Comparison of ENCODE assay signal across 14 mouse cellular contexts in genomic region chr19:41994023-41994422, GRCm38 (mm10). TPM values are rescaled to one million over a fixed set of nuclear protein-coding genes. Genes with fewer than 3 reads are reported as not detected.
A peak's percentile ranks its signal among the peaks of the same experiment; 100 is the strongest.
DNase-seq lines count a peak whose midpoint lies in the region; ATAC-seq and TF ChIP-seq lines count a peak whose summit lies in the region.
"Had no signal": no experiment of that assay in that cellular context is flagged by ENCODE, and none has a peak within 500 bp of the region (broad histone marks: within the 10 kb centered on the region; RNA-seq: fewer than 3 reads in every experiment).

No protein-coding gene starts in this region.

- no peak for DNase-seq in kidney, adult 2 months
- DNase-seq in lung, postnatal 36 days = peak; percentile 46
- DNase-seq in lung, postnatal 10 days = no peak
- no peak for DNase-seq in spleen, postnatal 14 days (ENCODE audit: low spot score in 2 of 2)
- no peak for DNase-seq in cerebellum, adult 11 months
- DNase-seq: cerebellum, adult 9-11 months; thymus, postnatal 14 days had no signal

- H3K27ac ChIP-seq in kidney, embryonic 14.5 days (ENCODE audit: low read depth, low read length) = peak overlapping the region; percentile 62; the same call in 1 of the 2 replicates
- no peak overlapping the region for H3K27ac ChIP-seq in kidney, adult 2 months (ENCODE audit: insufficient read depth, low read depth, low read length)
- H3K27ac ChIP-seq in embryonic fibroblast, embryonic 13.5 days (ENCODE audit: insufficient read depth, low read length) = 0 out of 2 replicates have a peak overlapping the region, but pooled peaks have one; percentile 16
- H3K27ac ChIP-seq: forebrain, embryonic 12.5 days; liver, embryonic 14.5 days had no signal

- 72% methylated on average over 7 of the region's 7 CpGs for WGBS in kidney, embryonic 14.5 days
- WGBS in kidney, adult 2 months = 64% methylated on average over 7 of the region's 7 CpGs

- H3K36me3 ChIP-seq in kidney, embryonic 14.5 days (ENCODE audit: control insufficient read depth, insufficient read depth, low read length) = no peaks in the 10 kb centered on the region
- H3K36me3 ChIP-seq in kidney, adult 2 months (ENCODE audit: control insufficient read depth, insufficient read depth, low read length) = no peaks in the 10 kb centered on the region
- H3K36me3 ChIP-seq: forebrain, embryonic 12.5 days had no signal

- H3K4me3 ChIP-seq in kidney, embryonic 14.5 days (ENCODE audit: low read length) = no peak overlapping the region
- no peak overlapping the region for H3K4me3 ChIP-seq in kidney, adult 2 months (ENCODE audit: insufficient read depth, low read depth, low read length)
- H3K4me3 ChIP-seq in embryonic fibroblast, embryonic 13.5 days (ENCODE audit: insufficient read depth, low read length) = no peak overlapping the region
- H3K4me3 ChIP-seq: forebrain, embryonic 12.5 days had no signal

- H3K4me1 ChIP-seq in kidney, embryonic 14.5 days (ENCODE audit: control insufficient read depth, insufficient read depth, low read length) = peaks cover 57% of the 10 kb centered on the region
- peaks cover 23% of the 10 kb centered on the region for H3K4me1 ChIP-seq in kidney, adult 2 months (ENCODE audit: control insufficient read depth, insufficient read depth, low read length)
- H3K4me1 ChIP-seq in embryonic fibroblast, embryonic 13.5 days (ENCODE audit: control insufficient read depth, insufficient read depth, low read length) = peaks cover 29% of the 10 kb centered on the region

- no peak overlapping the region for H3K9ac ChIP-seq in kidney, embryonic 14.5 days (ENCODE audit: low read depth, low read length)
- H3K9ac ChIP-seq: forebrain, embryonic 12.5 days; liver, embryonic 14.5 days had no signal

- H3K27me3 ChIP-seq in kidney, embryonic 14.5 days (ENCODE audit: control insufficient read depth, insufficient read depth, low read length) = no peaks in the 10 kb centered on the region
- no peaks in the 10 kb centered on the region for H3K27me3 ChIP-seq in kidney, adult 2 months (replicated peaks; ENCODE audit: control insufficient read depth, insufficient read depth, low read length)
- H3K27me3 ChIP-seq: forebrain, embryonic 12.5 days had no signal

- H3K4me2 ChIP-seq in kidney, embryonic 14.5 days (replicated peaks; ENCODE audit: low read depth, low read length) = no peak overlapping the region
- H3K4me2 ChIP-seq: forebrain, embryonic 12.5 days had no signal

- TF ChIP-seq POLR2A in kidney, adult 2 months (IDR thresholded peaks at IDR 0.05; ENCODE audit: low read depth, low read length) = no peak
- no peak for TF ChIP-seq POLR2A in embryonic fibroblast, embryonic 13.5 days (IDR thresholded peaks at IDR 0.05; ENCODE audit: low read depth, low read length)

- ATAC-seq in kidney, embryonic 14.5 days (ENCODE audit: low FRiP score, low TSS enrichment) = no peak
- ATAC-seq: midbrain, embryonic 16.5 days had no signal

- no peak for TF ChIP-seq CTCF in kidney, adult 2 months (conservative IDR thresholded peaks at IDR 0.05; ENCODE audit: insufficient read depth, insufficient read length, low read depth, low read length)
- TF ChIP-seq CTCF in embryonic fibroblast, embryonic 13.5 days (IDR thresholded peaks at IDR 0.05; ENCODE audit: borderline replicate concordance, insufficient read depth, low read length) = no peak

- no peaks in the 10 kb centered on the region for H3K9me3 ChIP-seq in kidney, embryonic 14.5 days (ENCODE audit: control insufficient read depth, low read length)
- H3K9me3 ChIP-seq: forebrain, embryonic 12.5 days had no signal

RNA-seq across cellular contexts. Expression of gene Ubtd1, which starts 12.5 kb away (rescaled TPM):
- polyA plus RNA-seq in kidney, embryonic 14.5 days (2014; fragmentation: Nextera tagmentation; extraction: Ambion mirVana) = 23.1 and 29.8 TPM in 2 replicates
- polyA plus RNA-seq in kidney, adult 2 months (2012; rRNA removed) = 23.0 and 28.2 TPM in 2 replicates
- polyA plus RNA-seq in embryonic fibroblast, embryonic 13.5 days (2011; ENCODE audit: insufficient read length, low read depth, missing spikeins) = 29.8 and 39.5 TPM in 2 replicates

RNA-seq across cellular contexts. Expression of gene Mms19, which starts 13.1 kb away (rescaled TPM):
- polyA plus RNA-seq in kidney, embryonic 14.5 days (2014; fragmentation: Nextera tagmentation; extraction: Ambion mirVana) = 33.4 and 42.3 TPM in 2 replicates
- polyA plus RNA-seq in kidney, adult 2 months (2012; rRNA removed) = 54.9 and 56.1 TPM in 2 replicates
- 53.2 and 54.2 TPM in 2 replicates for polyA plus RNA-seq in embryonic fibroblast, embryonic 13.5 days (2011; ENCODE audit: insufficient read length, low read depth, missing spikeins)

RNA-seq across cellular contexts. Expression of gene Ankrd2, which starts 41.8 kb away (rescaled TPM):
- not detected in 2 replicates for polyA plus RNA-seq in kidney, embryonic 14.5 days (2014; fragmentation: Nextera tagmentation; extraction: Ambion mirVana)
- polyA plus RNA-seq in kidney, adult 2 months (2012; rRNA removed) = 0.14 and 2.2 TPM in 2 replicates
- polyA plus RNA-seq in embryonic fibroblast, embryonic 13.5 days (2011; ENCODE audit: insufficient read length, low read depth, missing spikeins) = not detected in 2 replicates
- polyA plus RNA-seq: heart, embryonic 14.5 days; hindbrain, embryonic 11.5 days had no signal

RNA-seq across cellular contexts. Expression of gene Hoga1, which starts 51.4 kb away (rescaled TPM):
- 7.2 and 9.8 TPM in 2 replicates for polyA plus RNA-seq in kidney, embryonic 14.5 days (2014; fragmentation: Nextera tagmentation; extraction: Ambion mirVana)
- 167 and 177 TPM in 2 replicates for polyA plus RNA-seq in kidney, adult 2 months (2012; rRNA removed)
- 1.3 and 1.7 TPM in 2 replicates for polyA plus RNA-seq in embryonic fibroblast, embryonic 13.5 days (2011; ENCODE audit: insufficient read length, low read depth, missing spikeins)

RNA-seq across cellular contexts. Expression of gene 4933411K16Rik, which starts 58.0 kb away (rescaled TPM):
- polyA plus RNA-seq in kidney, embryonic 14.5 days (2014; fragmentation: Nextera tagmentation; extraction: Ambion mirVana) = 0.33 and 0.61 TPM in 2 replicates
- 3.6 and 5.1 TPM in 2 replicates for polyA plus RNA-seq in kidney, adult 2 months (2012; rRNA removed)
- polyA plus RNA-seq in embryonic fibroblast, embryonic 13.5 days (2011; ENCODE audit: insufficient read length, low read depth, missing spikeins) = 0.51 TPM in 1 of 2 replicates, not detected in the other
- polyA plus RNA-seq: heart, embryonic 14.5 days; hindbrain, embryonic 11.5 days; midbrain, embryonic 16.5 days had no signal
